Mouse (Mus musculus): ENCODE data around the gene Ehd2.

DNA sequence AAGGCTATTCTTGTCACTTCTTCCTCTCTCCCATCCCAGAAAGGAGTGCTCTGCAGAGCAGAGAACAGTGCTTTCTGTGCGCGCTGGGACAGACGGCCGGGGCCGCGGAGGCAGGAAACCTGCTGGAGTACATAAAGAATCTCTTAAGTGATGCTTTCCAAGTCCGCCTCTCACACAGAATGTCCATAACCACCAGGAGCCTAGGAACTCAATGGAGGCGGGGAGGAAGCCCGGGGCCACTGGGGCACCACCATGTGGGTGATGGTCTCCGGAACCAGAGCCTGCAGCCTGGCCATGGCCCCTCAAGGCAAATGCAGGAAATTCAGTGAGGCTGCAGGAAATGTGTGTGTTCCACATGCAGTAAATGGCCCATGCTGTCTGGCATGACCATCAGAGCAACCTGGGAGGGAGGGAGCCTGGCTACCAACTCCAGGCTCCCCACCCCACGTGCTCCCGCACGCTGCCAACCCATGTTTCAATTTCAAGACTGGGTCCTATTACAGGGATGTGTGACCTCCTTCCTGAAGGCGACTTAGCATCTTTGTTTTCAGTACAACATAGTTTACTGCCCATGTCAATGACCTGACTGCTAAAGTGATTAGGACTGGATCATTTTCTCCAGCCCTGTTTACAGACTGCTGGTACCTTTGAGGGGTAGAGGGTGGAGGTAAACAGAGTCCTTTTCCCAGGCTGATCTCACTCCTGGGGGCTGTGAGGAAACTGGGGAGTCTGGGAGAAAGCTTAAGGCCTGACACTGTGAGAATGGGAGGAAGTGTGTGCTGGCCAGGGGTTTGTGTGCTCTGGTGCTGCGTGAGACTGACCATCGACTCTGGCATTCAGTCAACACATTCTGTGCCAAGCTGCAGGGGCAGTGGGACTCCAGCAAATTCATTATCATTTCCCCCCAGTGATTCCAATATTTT lies 33.7 kb downstream of the Ehd2 start:
- no peak for TF ChIP-seq CTCF (IDR thresholded peaks at IDR 0.05; ENCODE audit: borderline replicate concordance, extremely low read depth, insufficient read depth, insufficient read length)
- TF ChIP-seq POLR2A (IDR thresholded peaks at IDR 0.05; ENCODE audit: borderline replicate concordance, extremely low read depth, insufficient read depth, insufficient read length, poor library complexity, severe bottlenecking): no peak
